Mouse (Mus musculus): ENCODE data around the gene Sipa1l3. TPM values are rescaled to one million over a fixed set of nuclear protein-coding genes. Genes with fewer than 3 reads are reported as not detected.

The Sipa1l3 gene
- polyA plus RNA-seq, 1 experiment, result 93.0 TPM

DNA sequence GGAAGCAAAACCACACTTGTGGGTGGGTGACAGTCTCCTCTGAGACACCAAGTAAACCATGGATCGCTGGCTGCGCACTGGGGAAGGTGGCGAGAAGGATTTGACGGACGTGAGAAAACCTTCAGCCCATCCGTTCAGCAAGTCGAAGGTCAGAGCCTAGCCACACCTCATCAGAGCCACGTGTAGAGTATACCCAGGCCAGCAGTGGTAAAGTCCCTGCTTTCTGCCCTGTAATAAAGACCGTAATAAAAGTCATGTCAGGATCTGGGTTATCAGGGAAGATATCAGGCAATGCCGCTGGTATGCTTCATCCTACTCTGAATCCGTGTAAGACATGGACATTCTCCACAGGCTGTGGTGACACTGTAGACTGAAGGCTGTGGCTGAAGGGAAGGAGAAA lies 23.6 kb downstream of the Sipa1l3 start:
- TF ChIP-seq CTCF (IDR thresholded peaks at IDR 0.05; ENCODE audit: borderline replicate concordance, control insufficient read depth, extremely low read depth, insufficient read depth, low read length, poor library complexity), result no peak
- TF ChIP-seq POLR2A (IDR thresholded peaks at IDR 0.05; ENCODE audit: control insufficient read depth, extremely low read depth, insufficient read depth, low read length, poor library complexity), result no peak
- 97% methylated on average over 11 of the region's 11 CpGs for WGBS
- DNase-seq, result no peak
- no peaks in the 10 kb centered on the region for H3K27me3 ChIP-seq (ENCODE audit: control insufficient read depth, insufficient read depth, low read length)
- no peak overlapping the region for H3K27ac ChIP-seq (ENCODE audit: control insufficient read depth, insufficient read depth, low read length)
- peaks cover 2% of the 10 kb centered on the region for H3K4me1 ChIP-seq (replicated peaks; ENCODE audit: control insufficient read depth, insufficient read depth, low read length)
- no peaks in the 10 kb centered on the region for H3K36me3 ChIP-seq (ENCODE audit: control insufficient read depth, insufficient read depth, low read length)
- no peak overlapping the region for H3K4me3 ChIP-seq (ENCODE audit: control insufficient read depth, insufficient read depth, low read length)

DNA sequence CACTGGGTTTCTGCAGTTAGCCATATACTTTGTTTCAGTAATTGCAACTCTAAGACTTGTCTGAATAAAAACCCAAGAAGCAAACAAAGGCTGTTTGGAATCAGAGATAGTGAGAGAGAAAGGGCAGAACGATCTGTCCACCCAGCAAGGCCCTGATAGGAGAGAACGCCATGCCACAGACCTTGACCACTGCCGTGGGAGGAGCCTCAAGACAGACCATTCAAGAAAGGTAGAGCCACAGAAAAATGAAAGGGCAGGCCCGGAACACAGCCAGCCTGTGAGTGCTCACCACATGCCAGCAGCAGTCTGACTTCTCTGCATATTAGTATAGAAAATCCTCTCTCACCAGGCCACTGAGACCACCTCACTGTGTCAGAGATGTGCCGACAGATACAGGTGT lies 24.4 kb downstream of the Sipa1l3 start:
- DNase-seq, result no peak
- Histone ChIP-seq H3K27me3 (ENCODE audit: control insufficient read depth, insufficient read depth, low read length) (no peaks in the 10 kb centered on the region), H3K27ac (ENCODE audit: control insufficient read depth, insufficient read depth, low read length) (no peak overlapping the region), H3K4me1 (replicated peaks; ENCODE audit: control insufficient read depth, insufficient read depth, low read length) (peaks cover 2% of the 10 kb centered on the region), H3K36me3 (ENCODE audit: control insufficient read depth, insufficient read depth, low read length) (no peaks in the 10 kb centered on the region), H3K4me3 (ENCODE audit: control insufficient read depth, insufficient read depth, low read length) (no peak overlapping the region)
- TF ChIP-seq CTCF (IDR thresholded peaks at IDR 0.05; ENCODE audit: borderline replicate concordance, control insufficient read depth, extremely low read depth, insufficient read depth, low read length, poor library complexity), result no peak
- no peak for TF ChIP-seq POLR2A (IDR thresholded peaks at IDR 0.05; ENCODE audit: control insufficient read depth, extremely low read depth, insufficient read depth, low read length, poor library complexity)
- 94% methylated on average over 5 of the region's 5 CpGs for WGBS

DNA sequence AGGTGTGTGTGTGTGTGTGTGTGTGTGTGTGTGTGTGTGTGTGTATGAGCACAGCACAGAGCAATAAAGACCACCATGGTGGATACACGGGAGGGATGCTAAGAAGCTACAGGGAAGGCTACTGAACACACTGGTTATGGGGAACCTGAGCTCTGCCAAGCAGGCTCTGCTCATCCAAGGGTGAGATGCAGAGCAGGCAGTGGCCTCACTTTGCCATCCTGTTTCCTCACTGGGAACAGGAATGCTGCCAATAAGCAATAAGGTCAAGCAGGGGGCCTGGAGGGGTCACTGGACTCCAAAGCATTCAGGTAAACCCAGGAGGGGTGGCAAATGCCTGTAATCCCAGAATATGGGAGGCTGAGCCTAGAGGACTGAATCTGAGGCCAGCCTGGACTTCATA lies 25.4 kb downstream of the Sipa1l3 start:
- Histone ChIP-seq H3K4me1 (replicated peaks; ENCODE audit: control insufficient read depth, insufficient read depth, low read length) (peaks cover 2% of the 10 kb centered on the region; the same call in 1 of the 2 replicates), H3K4me3 (ENCODE audit: control insufficient read depth, insufficient read depth, low read length) (no peak overlapping the region), H3K27me3 (ENCODE audit: control insufficient read depth, insufficient read depth, low read length) (no peaks in the 10 kb centered on the region), H3K27ac (ENCODE audit: control insufficient read depth, insufficient read depth, low read length) (no peak overlapping the region), H3K36me3 (ENCODE audit: control insufficient read depth, insufficient read depth, low read length) (no peaks in the 10 kb centered on the region)
- WGBS, result 82% methylated on average over 1 of the region's 1 CpGs
- DNase-seq, result no peak
- no peak for TF ChIP-seq CTCF (IDR thresholded peaks at IDR 0.05; ENCODE audit: borderline replicate concordance, control insufficient read depth, extremely low read depth, insufficient read depth, low read length, poor library complexity)

DNA sequence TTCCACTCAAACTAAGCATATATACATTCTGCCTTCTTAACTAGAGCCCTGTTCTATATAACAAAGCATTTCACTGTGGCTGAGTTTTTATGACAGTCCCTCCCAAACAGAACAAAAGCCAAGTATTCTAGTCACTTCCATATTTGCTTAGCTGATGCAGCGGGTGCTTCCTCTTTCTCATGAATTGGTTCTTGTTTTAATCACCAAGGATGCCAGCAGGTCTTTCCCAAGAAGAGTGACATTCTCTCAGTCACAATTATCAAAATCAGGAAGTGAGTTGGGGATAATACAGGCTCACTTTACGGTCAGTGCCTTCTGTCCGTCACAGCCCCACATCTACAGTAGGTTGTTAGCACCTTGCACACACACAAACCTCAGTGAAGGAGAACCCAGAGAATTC lies 26.6 kb downstream of the Sipa1l3 start:
- TF ChIP-seq POLR2A (IDR thresholded peaks at IDR 0.05; ENCODE audit: control insufficient read depth, extremely low read depth, insufficient read depth, low read length, poor library complexity) (no peak), CTCF (IDR thresholded peaks at IDR 0.05; ENCODE audit: borderline replicate concordance, control insufficient read depth, extremely low read depth, insufficient read depth, low read length, poor library complexity) (no peak)
- peaks cover 2% of the 10 kb centered on the region; the same call in 1 of the 2 replicates for H3K4me1 ChIP-seq (replicated peaks; ENCODE audit: control insufficient read depth, insufficient read depth, low read length)
- H3K27ac ChIP-seq (ENCODE audit: control insufficient read depth, insufficient read depth, low read length), result no peak overlapping the region
- H3K4me3 ChIP-seq (ENCODE audit: control insufficient read depth, insufficient read depth, low read length), result no peak overlapping the region
- H3K27me3 ChIP-seq (ENCODE audit: control insufficient read depth, insufficient read depth, low read length), result no peaks in the 10 kb centered on the region
- DNase-seq, result no peak
- 74% methylated on average over 3 of the region's 3 CpGs for WGBS
- no peaks in the 10 kb centered on the region for H3K36me3 ChIP-seq (ENCODE audit: control insufficient read depth, insufficient read depth, low read length)

DNA sequence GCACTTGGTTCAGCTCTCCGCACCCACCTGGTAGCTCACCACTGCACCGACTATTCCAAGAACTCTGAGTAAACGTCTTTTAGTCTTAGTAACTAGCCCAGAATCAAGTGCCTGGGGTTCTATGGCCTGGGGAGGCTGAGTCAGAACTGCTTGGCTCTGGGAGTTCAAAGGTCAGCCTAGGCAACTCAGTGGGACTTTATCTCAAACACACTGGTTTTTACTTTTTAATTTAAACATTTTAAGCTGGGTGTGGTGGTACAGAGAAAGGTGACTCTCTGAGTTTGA lies 27.0 kb downstream of the Sipa1l3 start:
- WGBS, result 68% methylated on average over 3 of the region's 3 CpGs
- no peak for TF ChIP-seq POLR2A (IDR thresholded peaks at IDR 0.05; ENCODE audit: control insufficient read depth, extremely low read depth, insufficient read depth, low read length, poor library complexity)
- no peak for TF ChIP-seq CTCF (IDR thresholded peaks at IDR 0.05; ENCODE audit: borderline replicate concordance, control insufficient read depth, extremely low read depth, insufficient read depth, low read length, poor library complexity)
- H3K4me3 ChIP-seq (ENCODE audit: control insufficient read depth, insufficient read depth, low read length), result no peak overlapping the region
- H3K4me1 ChIP-seq (replicated peaks; ENCODE audit: control insufficient read depth, insufficient read depth, low read length), result peaks cover 2% of the 10 kb centered on the region; the same call in 1 of the 2 replicates
- no peak for DNase-seq
- no peaks in the 10 kb centered on the region for H3K27me3 ChIP-seq (ENCODE audit: control insufficient read depth, insufficient read depth, low read length)
- H3K36me3 ChIP-seq (ENCODE audit: control insufficient read depth, insufficient read depth, low read length), result no peaks in the 10 kb centered on the region
- no peak overlapping the region for H3K27ac ChIP-seq (ENCODE audit: control insufficient read depth, insufficient read depth, low read length)

DNA sequence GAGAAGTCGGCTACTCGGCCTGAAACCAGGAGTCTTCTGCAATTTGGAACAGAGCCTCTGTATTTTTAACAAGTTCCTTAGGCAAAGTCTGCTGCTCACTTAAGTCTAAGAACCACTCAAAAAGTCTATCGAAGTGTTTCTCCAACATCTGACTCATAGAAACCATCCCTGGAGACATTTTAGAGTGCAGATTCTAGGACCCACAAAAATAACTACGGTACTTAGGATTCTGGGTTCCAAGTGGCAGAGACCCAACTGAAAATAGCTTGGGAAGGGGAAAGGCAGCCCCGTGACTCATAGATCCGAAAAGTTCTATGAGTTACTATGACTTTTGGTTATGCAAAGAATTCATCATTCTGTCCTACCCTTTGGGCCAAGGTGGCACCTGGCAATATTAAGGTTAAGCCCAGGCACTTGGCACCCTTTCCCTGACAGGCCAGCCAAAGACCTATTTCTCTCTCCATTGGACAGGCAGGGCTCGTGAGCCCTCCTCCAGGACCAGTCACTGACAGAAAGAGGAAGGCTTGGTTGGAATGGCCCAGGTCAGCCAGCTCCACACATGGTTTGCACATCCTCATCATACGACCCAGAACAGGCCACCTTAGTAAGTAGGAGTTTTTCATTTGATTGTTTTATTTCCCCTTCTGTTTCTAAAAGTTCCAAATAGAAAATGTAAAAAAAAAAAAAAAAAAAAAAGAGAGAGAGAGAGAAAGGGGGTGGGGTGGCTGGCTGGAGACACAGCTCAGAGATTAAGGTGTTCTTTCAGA lies 27.6 kb downstream of the Sipa1l3 start:
- DNase-seq, result no peak
- no peaks in the 10 kb centered on the region for H3K27me3 ChIP-seq (ENCODE audit: control insufficient read depth, insufficient read depth, low read length)
- WGBS, result 94% methylated on average over 8 of the region's 8 CpGs
- TF ChIP-seq CTCF (IDR thresholded peaks at IDR 0.05; ENCODE audit: borderline replicate concordance, control insufficient read depth, extremely low read depth, insufficient read depth, low read length, poor library complexity), result no peak
- no peak for TF ChIP-seq POLR2A (IDR thresholded peaks at IDR 0.05; ENCODE audit: control insufficient read depth, extremely low read depth, insufficient read depth, low read length, poor library complexity)
- no peak overlapping the region for H3K27ac ChIP-seq (ENCODE audit: control insufficient read depth, insufficient read depth, low read length)
- no peaks in the 10 kb centered on the region for H3K36me3 ChIP-seq (ENCODE audit: control insufficient read depth, insufficient read depth, low read length)
- H3K4me3 ChIP-seq (ENCODE audit: control insufficient read depth, insufficient read depth, low read length), result no peak overlapping the region
- H3K4me1 ChIP-seq (replicated peaks; ENCODE audit: control insufficient read depth, insufficient read depth, low read length), result peaks cover 2% of the 10 kb centered on the region; the same call in 1 of the 2 replicates

DNA sequence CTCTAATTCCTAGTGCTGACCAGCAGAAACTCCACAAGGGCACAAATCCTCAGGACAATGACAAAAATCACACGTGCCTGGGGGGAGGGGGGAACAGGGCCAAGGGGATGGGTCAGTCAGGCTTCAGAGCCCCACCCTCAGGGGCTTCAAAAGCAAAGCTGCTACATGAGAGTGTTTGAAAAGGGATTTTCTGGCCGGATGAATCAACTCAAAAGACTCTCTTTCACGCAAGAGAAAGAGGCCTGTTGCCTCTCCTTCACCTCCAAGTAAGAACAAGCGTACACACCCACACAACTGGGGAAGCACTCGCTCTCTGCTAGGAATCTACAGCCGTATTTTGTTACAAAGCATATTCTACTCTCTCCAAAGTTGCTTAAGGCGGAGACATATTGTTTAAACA lies 28.6 kb downstream of the Sipa1l3 start:
- 0 out of 2 replicates have a peak, but pooled peaks cover 2% of the 10 kb centered on the region for H3K4me1 ChIP-seq (replicated peaks; ENCODE audit: control insufficient read depth, insufficient read depth, low read length)
- WGBS, result 93% methylated on average over 7 of the region's 7 CpGs
- no peaks in the 10 kb centered on the region for H3K36me3 ChIP-seq (ENCODE audit: control insufficient read depth, insufficient read depth, low read length)
- no peak overlapping the region for H3K4me3 ChIP-seq (ENCODE audit: control insufficient read depth, insufficient read depth, low read length)
- no peak for DNase-seq
- no peaks in the 10 kb centered on the region for H3K27me3 ChIP-seq (ENCODE audit: control insufficient read depth, insufficient read depth, low read length)
- H3K27ac ChIP-seq (ENCODE audit: control insufficient read depth, insufficient read depth, low read length), result no peak overlapping the region
- TF ChIP-seq POLR2A (IDR thresholded peaks at IDR 0.05; ENCODE audit: control insufficient read depth, extremely low read depth, insufficient read depth, low read length, poor library complexity) (no peak), CTCF (IDR thresholded peaks at IDR 0.05; ENCODE audit: borderline replicate concordance, control insufficient read depth, extremely low read depth, insufficient read depth, low read length, poor library complexity) (no peak)

All from thymus, adult 2 months (tissue).